Mouse (Mus musculus): ENCODE results near the gene Clic5.

GRCm38 (mm10) chr17:44171930-44172329 lies 16.5 kb upstream of the Clic5 start:
- TF ChIP-seq CTCF (IDR thresholded peaks at IDR 0.05; ENCODE audit: control insufficient read depth, insufficient read depth, low read length) (0 out of 2 replicates have a peak, but pooled peaks have one; percentile 10), POLR2A (IDR thresholded peaks at IDR 0.05; ENCODE audit: borderline replicate concordance, control insufficient read depth, low read depth, low read length) (no peak)

All from bone marrow, adult 2 months (tissue).